Mouse (Mus musculus) lung, postnatal 25 days (tissue): ENCODE results near the gene Htr1d.

Source experiments
- DNase-seq: peaks from one replicate; pipeline ENCODE4 v3.0.0; 2022; ENCODE audit warnings: low spot score

The Htr1d gene

GRCm38 (mm10) chr4:136452286-136452685 is 29.0 kb downstream of the Htr1d start:
- no peak for DNase-seq

GRCm38 (mm10) chr4:136452792-136453191 is 29.5 kb downstream of the Htr1d start:
- DNase-seq = no peak

GRCm38 (mm10) chr4:136454850-136455260 is 31.5 kb downstream of the Htr1d start:
- peak; percentile 75 for DNase-seq

GRCm38 (mm10) chr4:136456516-136457218 is 33.3 kb downstream of the Htr1d start:
- DNase-seq = no peak

- DNase-seq = no peak
Measured at GRCm38 (mm10) chr4:136458276-136458675, 35.0 kb downstream of the Htr1d start.

- no peak for DNase-seq
Measured at GRCm38 (mm10) chr4:136459210-136459609, 35.9 kb downstream of the Htr1d start.

- no peak for DNase-seq
Measured at GRCm38 (mm10) chr4:136461206-136461605, 37.9 kb downstream of the Htr1d start.

GRCm38 (mm10) chr4:136461761-136462085 is 38.4 kb downstream of the Htr1d start:
- DNase-seq = peak; percentile 12

- DNase-seq = peak; percentile 90
Measured at GRCm38 (mm10) chr4:136462086-136462838, 38.9 kb downstream of the Htr1d start, which contains the start of gene 6030445D17Rik. Gene 6030445D17Rik, plus strand, starts transcription at chr4:136462250.

- DNase-seq = peak; percentile 48
Measured at GRCm38 (mm10) chr4:136462839-136463178, 39.5 kb downstream of the Htr1d start.

- DNase-seq = no peak
Measured at GRCm38 (mm10) chr4:136463436-136463835, 40.1 kb downstream of the Htr1d start.

- DNase-seq = no peak
Measured at GRCm38 (mm10) chr4:136466226-136466625, 42.9 kb downstream of the Htr1d start.

- DNase-seq = peak; percentile 42
Measured at GRCm38 (mm10) chr4:136468553-136469327, 45.4 kb downstream of the Htr1d start.

- peak; percentile 93 for DNase-seq
Measured at GRCm38 (mm10) chr4:136469371-136469903, 46.1 kb downstream of the Htr1d start, which contains the start of gene Luzp1. Gene Luzp1, plus strand, starts transcription at chr4:136469761.

GRCm38 (mm10) chr4:136469941-136470346 is 46.6 kb downstream of the Htr1d start:
- DNase-seq = peak; percentile 61

GRCm38 (mm10) chr4:136470347-136471071 is 47.2 kb downstream of the Htr1d start:
- peak; percentile 24 for DNase-seq

- no peak for DNase-seq
Measured at GRCm38 (mm10) chr4:136476692-136477091, 53.4 kb downstream of the Htr1d start.

- no peak for DNase-seq
Measured at GRCm38 (mm10) chr4:136486549-136486948, 63.2 kb downstream of the Htr1d start.
